Mouse (Mus musculus): Measurements from ENCODE around the gene Rangrf.
"Not testable (repeated sequence)": the region's sequence is repeated elsewhere in the genome, so short reads cannot be mapped to it uniquely, and the experiment has no call there.

The Rangrf gene

DNA sequence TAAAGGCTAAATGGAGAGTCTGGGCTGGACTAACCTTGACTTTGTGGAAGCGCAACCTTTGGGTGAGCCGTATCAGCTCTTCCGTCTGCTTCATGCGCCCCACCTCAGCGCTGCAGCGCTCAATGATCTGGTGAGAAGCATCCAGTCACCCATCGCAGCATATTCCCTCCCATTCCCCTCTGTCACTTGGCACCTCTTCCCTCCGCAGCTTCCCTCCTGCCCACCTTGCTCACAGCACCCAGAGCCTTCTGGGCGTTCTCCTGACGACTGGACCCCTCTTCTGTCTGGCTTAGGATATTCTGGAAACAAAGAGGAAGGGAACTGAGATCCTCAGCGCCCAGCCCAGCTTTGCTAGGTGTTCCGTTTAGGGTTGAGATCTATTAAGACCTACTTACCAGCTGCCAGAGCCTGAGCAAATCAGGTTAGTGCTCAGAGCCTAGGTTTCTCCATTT, 27.4 kb downstream of the Rangrf start:
- intact Hi-C loops (cut with DNase I), result no loop called here

DNA sequence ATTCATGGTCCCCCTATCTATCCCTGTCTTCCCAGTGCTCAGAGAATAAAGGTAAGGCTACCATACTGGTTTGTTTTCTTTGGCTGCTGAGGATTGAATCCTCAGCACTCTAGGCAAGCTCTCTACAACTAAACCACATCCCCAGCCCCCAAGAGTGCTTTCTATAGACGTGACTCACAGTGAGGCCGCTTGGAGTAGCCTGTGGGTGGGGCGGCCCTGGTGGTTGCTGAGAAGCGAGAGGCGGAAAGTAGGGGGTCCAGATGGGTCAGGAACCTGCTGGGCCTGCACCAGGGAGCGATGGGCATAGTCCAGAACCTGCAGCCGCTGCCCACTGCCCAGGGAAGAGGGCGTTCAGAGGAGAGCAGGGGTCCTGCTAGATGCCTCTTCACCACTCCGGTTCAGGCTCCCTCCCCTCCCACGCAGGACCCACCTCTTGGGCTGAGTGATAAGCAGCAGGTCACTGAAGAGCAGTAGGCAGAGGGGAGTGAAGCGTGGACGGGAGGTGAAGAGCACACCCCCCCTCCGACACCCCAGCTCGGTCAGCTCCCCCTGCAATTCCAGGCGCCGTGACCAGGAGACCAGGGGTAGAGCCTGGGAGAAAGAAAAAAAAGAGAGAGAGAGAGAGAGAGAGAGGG, 28.1 kb downstream of the Rangrf start:
- intact Hi-C loops (cut with DNase I), result no loop called here

DNA sequence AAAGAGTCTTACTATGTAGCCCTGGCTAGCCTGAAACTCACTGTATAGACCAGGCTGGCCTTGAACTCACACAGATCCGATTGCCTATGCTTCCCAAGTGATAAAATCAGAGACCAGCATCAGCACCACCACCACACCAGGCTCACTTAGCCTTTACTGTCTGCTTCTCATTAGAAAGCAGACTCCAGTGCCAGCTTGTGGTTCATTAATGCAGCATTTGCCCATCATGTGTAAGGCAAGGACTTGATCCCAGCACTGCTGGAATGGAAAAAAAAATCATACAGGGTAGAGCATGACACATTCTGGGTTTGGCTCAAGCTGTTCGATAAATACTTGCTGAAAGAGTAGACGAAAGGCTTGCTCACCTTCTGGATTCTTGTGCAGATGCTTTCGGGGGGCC, 29.0 kb downstream of the Rangrf start:
- intact Hi-C loops (cut with DNase I), result no loop called here

DNA sequence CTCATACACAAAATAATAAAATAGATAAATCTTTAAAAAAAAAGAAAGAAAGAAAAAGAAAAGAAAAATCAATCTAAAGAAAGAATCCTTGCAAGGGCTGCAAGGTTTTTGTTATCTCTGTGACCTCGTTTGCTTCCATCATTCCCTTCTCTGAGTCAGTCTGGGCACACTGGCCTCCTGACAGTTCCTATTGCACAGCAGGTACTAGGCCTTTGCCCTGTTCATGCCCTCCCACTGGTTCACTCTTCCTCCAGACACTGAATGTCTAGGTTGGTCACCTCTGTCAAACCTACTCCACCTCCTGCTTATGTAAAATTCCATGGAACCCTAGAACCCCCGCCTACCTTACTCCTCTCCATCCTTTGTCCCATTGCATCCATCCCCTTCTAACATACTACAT, 29.7 kb downstream of the Rangrf start:
- intact Hi-C loops (cut with DNase I), result no loop called here

DNA sequence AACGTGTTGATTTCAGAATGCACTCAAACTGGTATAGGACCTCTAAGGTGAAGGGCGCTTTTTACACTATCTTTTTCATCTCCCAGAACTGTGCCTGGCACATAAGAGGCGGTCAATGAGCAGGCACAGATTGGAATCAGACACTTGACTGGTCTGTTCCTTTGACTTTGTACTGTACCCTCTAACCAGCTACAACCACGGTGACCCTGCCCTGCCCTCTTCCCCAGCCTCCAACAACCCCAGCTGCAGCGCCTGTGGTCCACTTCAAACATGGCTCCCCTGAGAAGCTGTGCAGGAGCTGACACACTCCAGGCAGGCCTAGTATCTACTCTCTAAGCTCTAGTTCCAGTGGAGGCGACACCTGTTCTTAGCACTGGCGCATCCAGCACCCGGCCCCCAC, 32.3 kb downstream of the Rangrf start:
- intact Hi-C loops (cut with DNase I), result no loop called here

DNA sequence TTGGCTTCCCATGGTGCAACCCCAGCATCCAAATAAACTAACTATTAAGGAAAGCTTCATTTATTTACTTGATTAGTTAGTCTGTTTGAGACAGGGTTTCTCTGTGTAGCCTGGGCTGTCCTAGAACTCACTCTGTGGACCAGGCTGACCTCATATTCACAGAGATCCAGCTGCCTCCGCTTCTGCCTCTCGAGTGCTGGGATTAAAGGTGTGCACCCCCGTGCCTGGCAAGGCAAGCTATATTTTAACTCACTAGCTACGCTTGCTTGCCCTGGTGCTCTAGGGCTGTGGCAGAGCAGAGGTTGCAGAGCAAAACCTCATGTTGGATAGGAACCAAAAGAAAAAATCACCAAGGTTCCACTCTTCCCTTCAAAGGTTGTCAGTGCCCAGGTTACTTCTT, 34.5 kb downstream of the Rangrf start:
- intact Hi-C loops (cut with DNase I), result no loop called here

DNA sequence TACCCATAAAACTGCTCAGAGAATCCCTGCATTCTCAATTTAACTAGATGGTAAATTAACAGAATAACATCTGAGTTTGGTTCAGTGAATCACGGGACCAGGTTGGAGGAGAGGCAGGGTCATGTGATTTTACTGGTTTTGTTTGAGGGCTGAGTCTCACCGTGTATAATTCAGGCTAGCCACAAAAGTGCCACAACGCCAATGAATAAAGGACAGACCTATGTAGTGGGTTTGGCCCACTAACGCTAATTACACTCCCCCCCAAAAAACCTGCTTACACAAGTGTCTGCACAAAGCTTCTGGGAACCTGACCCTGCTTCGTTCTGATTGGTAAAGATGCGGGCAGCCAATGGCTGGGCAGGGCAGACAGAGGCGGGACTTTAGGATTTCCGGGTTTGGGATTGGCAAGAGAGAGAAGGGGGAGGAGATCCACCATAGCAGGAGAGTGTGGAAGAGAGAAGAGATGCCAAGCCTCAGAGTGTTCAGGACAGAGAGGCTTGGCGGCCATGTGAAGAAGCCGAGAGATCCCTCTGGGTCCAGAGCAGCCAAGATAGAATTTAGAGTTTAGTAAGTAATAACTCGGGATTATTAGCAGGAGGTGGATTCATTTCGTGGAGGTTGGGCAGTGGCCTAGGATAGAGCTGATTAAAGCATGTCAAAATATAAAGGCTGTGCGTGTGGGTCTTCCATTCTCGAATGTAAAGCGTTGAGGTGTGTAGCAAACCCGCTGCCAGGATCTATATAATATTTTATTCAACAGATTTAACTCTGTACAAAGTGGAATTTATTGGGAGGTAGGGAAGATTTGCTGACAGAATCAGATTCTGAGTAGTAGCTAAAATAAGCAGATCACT, 35.3 kb downstream of the Rangrf start:
- intact Hi-C loops (cut with DNase I), result no loop called here

DNA sequence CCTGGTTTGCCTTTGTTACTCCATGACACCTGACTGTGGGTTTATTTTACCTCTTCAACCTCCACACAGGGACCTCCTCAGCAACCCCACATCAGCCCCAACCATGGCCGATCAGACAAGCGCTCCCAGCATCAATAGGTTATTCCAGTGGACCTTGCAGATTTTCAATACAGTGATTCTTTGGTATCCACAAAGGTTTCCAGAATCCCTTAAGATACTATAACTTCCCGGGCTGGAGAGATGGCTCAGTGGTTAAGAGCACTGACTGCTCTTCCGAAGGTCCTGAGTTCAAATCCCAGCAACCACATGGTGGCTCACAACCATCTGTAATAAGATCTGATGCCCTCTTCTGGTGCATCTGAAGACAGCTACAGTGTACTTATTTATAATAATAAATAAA, 38.0 kb downstream of the Rangrf start:
- intact Hi-C loops (cut with DNase I), result not testable (repeated sequence)

DNA sequence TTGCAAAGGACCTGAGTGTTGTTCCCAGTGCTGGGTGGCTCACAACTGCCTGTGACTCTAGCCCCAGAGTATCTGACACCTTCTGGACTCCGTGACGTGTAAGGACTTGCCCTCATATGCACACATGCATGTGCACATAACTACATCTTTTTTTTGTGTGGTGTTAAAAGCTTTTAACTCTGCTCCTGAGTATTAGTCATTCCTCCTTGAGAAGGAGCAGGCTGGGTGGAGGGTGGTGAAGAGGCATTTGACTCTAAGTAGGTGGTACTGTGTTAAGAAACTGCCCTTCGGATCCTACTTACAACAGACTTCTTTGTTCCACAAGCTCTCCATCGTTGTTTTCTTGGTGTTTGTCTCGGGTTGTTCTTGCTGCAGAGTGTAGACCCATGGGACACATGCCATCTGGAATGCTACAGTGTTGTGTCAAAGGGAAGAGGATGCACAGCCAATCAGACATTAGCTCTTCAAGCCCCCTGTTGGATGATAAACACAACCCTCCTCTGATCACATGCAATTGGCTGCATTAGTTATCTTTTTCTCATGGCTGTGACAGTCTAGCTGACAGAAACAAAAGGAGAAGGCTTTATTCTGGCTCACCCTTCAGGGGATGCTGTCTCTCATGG, 41.0 kb downstream of the Rangrf start:
- intact Hi-C loops (cut with DNase I), result no loop called here

DNA sequence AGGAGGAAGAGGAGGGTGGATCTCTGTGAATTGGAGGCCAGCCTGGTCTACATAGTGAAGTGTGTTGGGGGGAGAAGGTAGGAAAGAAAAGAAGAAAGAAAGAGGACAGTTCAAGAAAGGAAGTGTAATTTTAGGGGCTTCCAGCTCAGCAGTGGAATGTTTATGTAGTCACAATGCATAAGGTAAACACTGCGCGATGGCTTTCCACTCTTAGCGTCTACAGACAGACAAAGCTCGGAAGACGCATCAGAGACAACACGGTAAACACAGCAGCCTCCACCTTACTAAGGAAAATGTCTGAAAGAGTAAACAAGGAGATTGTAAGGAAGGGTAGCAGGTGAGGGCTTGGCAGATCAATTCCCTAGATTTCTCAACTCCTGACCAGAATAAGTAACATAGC, 45.0 kb downstream of the Rangrf start:
- intact Hi-C loops (cut with DNase I), result no loop called here

DNA sequence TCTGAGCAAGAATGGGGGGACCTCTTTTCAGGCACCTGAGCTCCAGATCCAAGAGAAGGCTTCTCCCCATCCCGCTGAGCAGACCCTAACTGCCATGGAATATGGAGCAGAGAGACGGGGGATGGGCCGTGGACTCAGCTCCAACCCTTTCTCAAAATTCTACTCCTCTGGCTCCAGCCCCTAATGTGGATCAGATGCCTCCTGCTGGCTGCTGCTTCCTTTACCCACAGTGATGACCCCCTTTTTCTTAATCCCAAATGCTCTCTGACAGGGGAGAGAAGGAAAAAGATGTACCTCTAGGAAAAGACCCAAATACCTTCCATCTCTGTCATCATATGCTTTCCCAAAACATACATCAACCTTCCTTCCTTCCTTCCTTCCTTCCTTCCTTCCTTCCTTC, 48.0 kb downstream of the Rangrf start, which contains the start of gene Odf4:
TSS of gene Odf4 (minus strand) at position 101 of the 400 bp plus-strand sequence.
- intact Hi-C loops (cut with DNase I), result no loop called here

DNA sequence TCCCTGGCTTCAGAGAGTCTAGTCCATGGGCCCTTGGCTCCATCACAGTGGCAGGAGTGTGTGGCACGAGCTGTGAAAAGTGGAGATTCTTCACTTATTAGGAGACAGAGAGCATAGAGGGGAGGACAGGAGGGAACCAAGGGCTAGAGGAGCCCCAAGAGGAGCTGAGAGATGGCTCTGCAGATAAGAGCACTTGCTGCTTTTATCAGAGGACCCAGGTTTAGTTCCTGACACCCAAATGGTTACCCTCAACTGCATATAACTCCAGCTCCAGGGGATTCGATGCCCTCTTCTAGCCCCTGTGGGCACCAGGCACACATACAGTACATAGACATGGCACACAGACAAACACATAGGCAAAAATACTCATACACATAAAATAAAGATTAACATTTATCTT, 50.2 kb downstream of the Rangrf start:
- intact Hi-C loops (cut with DNase I), result no loop called here

DNA sequence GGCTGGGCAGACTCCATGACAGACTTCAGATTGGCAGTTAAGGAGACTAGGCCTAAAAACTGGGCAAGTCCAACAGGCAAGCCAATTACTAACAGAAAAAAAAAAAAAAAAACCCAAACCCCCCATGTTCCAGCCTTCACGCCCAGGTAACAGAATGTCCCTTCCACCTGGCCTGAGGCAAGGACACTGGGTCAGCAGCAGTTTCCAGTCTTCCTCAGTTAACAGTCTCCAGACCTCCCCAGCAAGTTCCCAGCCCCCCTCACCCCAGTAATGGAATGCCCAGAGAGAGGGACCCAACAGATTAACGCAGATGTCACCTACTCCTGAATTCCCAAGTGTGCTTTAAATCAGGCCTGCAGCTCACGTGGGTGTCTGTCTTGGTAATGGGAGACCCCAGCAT, 51.8 kb downstream of the Rangrf start:
- intact Hi-C loops (cut with DNase I), result no loop called here

Small RNAs within 50 kb of the gene (microRNA-seq; reads per million reads assigned to microRNA genes)
- gene Mir3062, result 0 to 0.37 reads per million in 2 experiments
